Mouse (Mus musculus) mature B cell (primary cell): Measurements from ENCODE around the gene Sox10.

Experiments used
- in situ Hi-C: fragments of 300-500 bp; cut with MboI; formaldehyde crosslinking; loops from 2 replicates; pipeline ENCODE4 v1.14.3; 2019

Sox10 gene

GRCm38 (mm10) chr15:79155572-79155971, 9.5 kb downstream of the Sox10 start:
- in situ Hi-C loops = no loop called here

- in situ Hi-C loops = no loop called here
Measured at GRCm38 (mm10) chr15:79152709-79153108, 12.3 kb downstream of the Sox10 start.

- in situ Hi-C loops = no loop called here
Measured at GRCm38 (mm10) chr15:79151881-79152280, 13.2 kb downstream of the Sox10 start.

- in situ Hi-C loops = no loop called here
Measured at GRCm38 (mm10) chr15:79148533-79148932, 16.5 kb downstream of the Sox10 start.

GRCm38 (mm10) chr15:79145522-79145921, 19.5 kb downstream of the Sox10 start:
- in situ Hi-C loops = no loop called here

GRCm38 (mm10) chr15:79144021-79144420, 21.0 kb downstream of the Sox10 start:
- in situ Hi-C loops = no loop called here

- in situ Hi-C loops = no loop called here
Measured at GRCm38 (mm10) chr15:79143316-79143715, 21.7 kb downstream of the Sox10 start.

- in situ Hi-C loops = no loop called here
Measured at GRCm38 (mm10) chr15:79141566-79141917, 23.5 kb downstream of the Sox10 start.

- in situ Hi-C loops = no loop called here
Measured at GRCm38 (mm10) chr15:79140866-79141565, 24.0 kb downstream of the Sox10 start, which contains the start of the genes Polr2f and 1700088E04Rik. Gene Polr2f, plus strand, starts transcription at chr15:79141009. Gene 1700088E04Rik, minus strand, starts transcription at chr15:79141253.

GRCm38 (mm10) chr15:79139640-79140039, 25.4 kb downstream of the Sox10 start:
- in situ Hi-C loops = no loop called here

- in situ Hi-C loops = no loop called here
Measured at GRCm38 (mm10) chr15:79135783-79136575, 29.1 kb downstream of the Sox10 start.

GRCm38 (mm10) chr15:79135332-79135731, 29.7 kb downstream of the Sox10 start:
- in situ Hi-C loops = no loop called here

- in situ Hi-C loops = no loop called here
Measured at GRCm38 (mm10) chr15:79134496-79135270, 30.4 kb downstream of the Sox10 start.

- in situ Hi-C loops = no loop called here
Measured at GRCm38 (mm10) chr15:79133191-79133661, 31.8 kb downstream of the Sox10 start.

- in situ Hi-C loops = no loop called here
Measured at GRCm38 (mm10) chr15:79131442-79131841, 33.6 kb downstream of the Sox10 start.

- in situ Hi-C loops = no loop called here
Measured at GRCm38 (mm10) chr15:79130782-79131181, 34.3 kb downstream of the Sox10 start.

GRCm38 (mm10) chr15:79129311-79129710, 35.7 kb downstream of the Sox10 start:
- in situ Hi-C loops = no loop called here

- in situ Hi-C loops = no loop called here
Measured at GRCm38 (mm10) chr15:79128208-79128607, 36.8 kb downstream of the Sox10 start.

- in situ Hi-C loops = no loop called here
Measured at GRCm38 (mm10) chr15:79127101-79127500, 37.9 kb downstream of the Sox10 start.

GRCm38 (mm10) chr15:79126217-79126932, 38.7 kb downstream of the Sox10 start:
- in situ Hi-C loops = no loop called here

- in situ Hi-C loops = no loop called here
Measured at GRCm38 (mm10) chr15:79124331-79124875, 40.6 kb downstream of the Sox10 start.
